In the genomic region with DNA sequence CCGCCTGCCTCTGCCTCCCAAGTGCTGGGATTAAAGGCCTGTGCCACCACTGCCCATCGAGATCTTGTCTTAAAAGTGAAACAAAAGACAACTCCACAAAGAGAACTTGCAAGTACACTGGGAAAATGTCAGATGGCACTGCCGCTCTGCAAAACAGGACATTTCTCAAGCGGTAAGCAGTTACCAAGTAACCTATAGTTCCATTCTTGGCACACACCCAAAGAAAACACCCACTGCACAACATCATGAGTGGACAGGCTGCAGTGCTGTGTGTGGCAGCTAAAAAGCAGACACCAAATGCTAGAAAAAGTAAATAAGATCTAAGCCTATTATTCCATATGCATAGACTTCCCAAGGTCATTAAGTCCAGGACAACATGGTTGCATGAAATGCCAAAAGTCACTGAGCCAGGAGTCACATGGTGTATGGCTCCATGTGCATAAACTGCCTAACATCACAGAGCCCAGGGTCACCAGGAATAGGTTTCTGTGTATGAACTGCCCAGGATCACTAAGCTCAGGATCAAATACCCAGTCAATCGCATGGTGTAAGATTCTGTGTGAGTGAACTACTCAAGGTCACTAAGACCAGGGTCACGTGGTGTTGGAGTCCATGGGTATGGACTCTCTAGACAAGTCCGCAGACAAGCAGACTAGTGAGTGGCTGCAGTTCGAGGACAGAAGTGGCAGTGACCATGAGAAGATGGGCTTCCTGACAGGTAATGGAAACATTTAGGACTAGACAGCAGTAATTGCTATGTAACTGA, we compare ENCODE assay signal across 13 mouse cellular contexts. TPM values are rescaled to one million over a fixed set of nuclear protein-coding genes. Genes with fewer than 3 reads are reported as not detected.
DNase-seq lines count a peak whose midpoint lies in the region; ATAC-seq and TF ChIP-seq lines count a peak whose summit lies in the region.
"Had no signal": no experiment of that assay in that cellular context is flagged by ENCODE, and none has a peak within 500 bp of the region (broad histone marks: within the 10 kb centered on the region; RNA-seq: fewer than 3 reads in every experiment).

No protein-coding gene starts in this region.

- H3K9me3 ChIP-seq in hindbrain, embryonic 16.5 days (ENCODE audit: control insufficient read depth, low read length) = no peaks in the 10 kb centered on the region
- no peaks in the 10 kb centered on the region for H3K9me3 ChIP-seq in hindbrain, embryonic 12.5 days (replicated peaks)
- H3K9me3 ChIP-seq in intestine, embryonic 16.5 days (ENCODE audit: control insufficient read depth, low read length) = no peaks in the 10 kb centered on the region
- H3K9me3 ChIP-seq in stomach, postnatal 0 days (ENCODE audit: control insufficient read depth, low read length) = no peaks in the 10 kb centered on the region
- H3K9me3 ChIP-seq: midbrain, embryonic 12.5 days; neural tube, embryonic 15.5 days had no signal

- 82% methylated on average over 8 of the region's 8 CpGs for WGBS in hindbrain, embryonic 16.5 days
- WGBS in hindbrain, embryonic 12.5 days = 92% methylated on average over 8 of the region's 8 CpGs
- 85% methylated on average over 8 of the region's 8 CpGs for WGBS in intestine, embryonic 16.5 days
- WGBS in stomach, postnatal 0 days = 72% methylated on average over 8 of the region's 8 CpGs

- no peak overlapping the region for H3K4me3 ChIP-seq in hindbrain, embryonic 16.5 days (ENCODE audit: low read length)
- H3K4me3 ChIP-seq in hindbrain, embryonic 12.5 days = no peak overlapping the region
- no peak overlapping the region for H3K4me3 ChIP-seq in intestine, embryonic 16.5 days (ENCODE audit: low read length)
- no peak overlapping the region for H3K4me3 ChIP-seq in stomach, postnatal 0 days (ENCODE audit: low read depth, low read length)
- H3K4me3 ChIP-seq: midbrain, embryonic 12.5 days; neural tube, embryonic 15.5 days had no signal

- peak; percentile 46 for DNase-seq in lung, postnatal 36 days
- DNase-seq in lung, postnatal 4 days = no peak
- no peak for DNase-seq in stomach, postnatal 0 days (ENCODE audit: low spot score)
- no peak for DNase-seq in thymus, adult 18-20 months
- DNase-seq: adrenal gland, postnatal 10 days; cerebellum, adult 9-11 months; thymus, postnatal 25 days had no signal

- no peak for ATAC-seq in hindbrain, embryonic 16.5 days
- ATAC-seq in hindbrain, embryonic 12.5 days (ENCODE audit: low FRiP score) = no peak
- no peak for ATAC-seq in intestine, embryonic 16.5 days
- ATAC-seq in stomach, postnatal 0 days (ENCODE audit: low FRiP score, low TSS enrichment) = peak; percentile 24; the same call in 1 of the 2 replicates

- no peaks in the 10 kb centered on the region; the same call in 1 of the 2 replicates for H3K36me3 ChIP-seq in hindbrain, embryonic 16.5 days (ENCODE audit: control insufficient read depth, insufficient read depth, low read length)
- peaks cover 7% of the 10 kb centered on the region for H3K36me3 ChIP-seq in hindbrain, embryonic 12.5 days
- H3K36me3 ChIP-seq in intestine, embryonic 16.5 days (ENCODE audit: control insufficient read depth, insufficient read depth, low read length) = peaks cover 2% of the 10 kb centered on the region; the same call in 1 of the 2 replicates
- H3K36me3 ChIP-seq in stomach, postnatal 0 days (ENCODE audit: control insufficient read depth, insufficient read depth, low read length) = 0 out of 2 replicates have a peak, but pooled peaks cover 3% of the 10 kb centered on the region

- no peak for TF ChIP-seq EP300 in stomach, postnatal 0 days (optimal IDR thresholded peaks at IDR 0.05)

- 0 out of 2 replicates have a peak overlapping the region, but pooled peaks have one; percentile 30 for H3K27ac ChIP-seq in hindbrain, embryonic 16.5 days (ENCODE audit: low read depth, low read length)
- no peak overlapping the region for H3K27ac ChIP-seq in hindbrain, embryonic 12.5 days
- peak overlapping the region; percentile 43; the same call in 1 of the 2 replicates for H3K27ac ChIP-seq in intestine, embryonic 16.5 days (ENCODE audit: low read length)
- H3K27ac ChIP-seq in stomach, postnatal 0 days (replicated peaks) = peak overlapping the region; percentile 56
- H3K27ac ChIP-seq: midbrain, embryonic 12.5 days had no signal

- no peak for TF ChIP-seq CTCF in stomach, postnatal 0 days (IDR thresholded peaks at IDR 0.05; ENCODE audit: low read depth)

- H3K9ac ChIP-seq in hindbrain, embryonic 16.5 days (ENCODE audit: low read depth, low read length) = no peak overlapping the region
- H3K9ac ChIP-seq in hindbrain, embryonic 12.5 days = no peak overlapping the region
- H3K9ac ChIP-seq in intestine, embryonic 16.5 days (ENCODE audit: low read depth, low read length) = no peak overlapping the region
- H3K9ac ChIP-seq in stomach, postnatal 0 days (ENCODE audit: low read length) = no peak overlapping the region
- H3K9ac ChIP-seq: midbrain, embryonic 12.5 days; neural tube, embryonic 15.5 days had no signal

- no peaks in the 10 kb centered on the region for H3K27me3 ChIP-seq in hindbrain, embryonic 16.5 days (replicated peaks; ENCODE audit: control insufficient read depth, insufficient read depth, low read length)
- no peaks in the 10 kb centered on the region for H3K27me3 ChIP-seq in hindbrain, embryonic 12.5 days
- no peaks in the 10 kb centered on the region for H3K27me3 ChIP-seq in intestine, embryonic 16.5 days (replicated peaks; ENCODE audit: control insufficient read depth, insufficient read depth, low read length)
- no peaks in the 10 kb centered on the region for H3K27me3 ChIP-seq in stomach, postnatal 0 days (ENCODE audit: control insufficient read depth, insufficient read depth, low read length)
- H3K27me3 ChIP-seq: midbrain, embryonic 12.5 days; neural tube, embryonic 15.5 days had no signal

- peaks cover 5% of the 10 kb centered on the region for H3K4me1 ChIP-seq in hindbrain, embryonic 16.5 days (ENCODE audit: control insufficient read depth, insufficient read depth, low read depth, low read length)
- H3K4me1 ChIP-seq in hindbrain, embryonic 12.5 days = 0 out of 2 replicates have a peak, but pooled peaks cover 2% of the 10 kb centered on the region
- peaks cover 24% of the 10 kb centered on the region for H3K4me1 ChIP-seq in intestine, embryonic 16.5 days (ENCODE audit: control insufficient read depth, insufficient read depth, low read length)
- peaks cover 16% of the 10 kb centered on the region; the same call in 1 of the 2 replicates for H3K4me1 ChIP-seq in stomach, postnatal 0 days (replicated peaks; ENCODE audit: control insufficient read depth, insufficient read depth)

- no peak overlapping the region for H3K4me2 ChIP-seq in hindbrain, embryonic 16.5 days (ENCODE audit: low read length)
- H3K4me2 ChIP-seq in hindbrain, embryonic 12.5 days (replicated peaks) = no peak overlapping the region
- no peak overlapping the region for H3K4me2 ChIP-seq in intestine, embryonic 16.5 days (ENCODE audit: low read depth, low read length)
- no peak overlapping the region for H3K4me2 ChIP-seq in stomach, postnatal 0 days (replicated peaks; ENCODE audit: low read depth)
- H3K4me2 ChIP-seq: midbrain, embryonic 12.5 days; neural tube, embryonic 15.5 days had no signal

RNA-seq across cellular contexts. Expression of gene Zfp787, which starts 10.2 kb away (rescaled TPM):
- polyA plus RNA-seq in hindbrain, embryonic 16.5 days (2015; fragmentation: Nextera tagmentation; extraction: Ambion mirVana) = 24.3 and 25.7 TPM in 2 replicates
- polyA plus RNA-seq in hindbrain, embryonic 12.5 days (2016; fragmentation: Nextera tagmentation; extraction: Ambion mirVana) = 32.5 and 34.8 TPM in 2 replicates
- polyA plus RNA-seq in intestine, embryonic 16.5 days (2015; fragmentation: Nextera tagmentation; extraction: Ambion mirVana) = 20.6 and 20.9 TPM in 2 replicates
- 36.9 and 41.2 TPM in 2 replicates for polyA plus RNA-seq in stomach, postnatal 0 days (2015; fragmentation: Nextera tagmentation; extraction: Ambion mirVana)

RNA-seq across cellular contexts. Expression of gene Zfp444, which starts 26.4 kb away (rescaled TPM):
- 77.6 and 86.3 TPM in 2 replicates for polyA plus RNA-seq in hindbrain, embryonic 16.5 days (2015; fragmentation: Nextera tagmentation; extraction: Ambion mirVana)
- polyA plus RNA-seq in hindbrain, embryonic 12.5 days (2016; fragmentation: Nextera tagmentation; extraction: Ambion mirVana) = 79.0 and 83.6 TPM in 2 replicates
- 34.6 and 35.3 TPM in 2 replicates for polyA plus RNA-seq in intestine, embryonic 16.5 days (2015; fragmentation: Nextera tagmentation; extraction: Ambion mirVana)
- 23.7 and 25.3 TPM in 2 replicates for polyA plus RNA-seq in stomach, postnatal 0 days (2015; fragmentation: Nextera tagmentation; extraction: Ambion mirVana)

RNA-seq across cellular contexts. Expression of gene Galp, which starts 51.3 kb away (rescaled TPM):
- polyA plus RNA-seq in hindbrain, embryonic 16.5 days (2015; fragmentation: Nextera tagmentation; extraction: Ambion mirVana) = not detected in 2 replicates
- not detected in 2 replicates for polyA plus RNA-seq in hindbrain, embryonic 12.5 days (2016; fragmentation: Nextera tagmentation; extraction: Ambion mirVana)
- not detected in 2 replicates for polyA plus RNA-seq in intestine, embryonic 16.5 days (2015; fragmentation: Nextera tagmentation; extraction: Ambion mirVana)
- polyA plus RNA-seq in stomach, postnatal 0 days (2015; fragmentation: Nextera tagmentation; extraction: Ambion mirVana) = not detected in 2 replicates
- polyA plus RNA-seq: limb, embryonic 11.5 days; midbrain, embryonic 12.5 days; neural tube, embryonic 15.5 days had no signal
